8 mouse cellular contexts compared by ENCODE assay signal in genomic region chr16:11455545-11456140, GRCm38 (mm10).
DNase-seq lines count a peak whose midpoint lies in the region; ATAC-seq lines count a peak whose summit lies in the region.

No protein-coding gene starts in this region.

- 0 out of 2 replicates have a peak, but pooled peaks cover 3% of the 10 kb centered on the region for H3K9me3 ChIP-seq in heart, embryonic 10.5 days
- H3K9me3 ChIP-seq in forebrain, embryonic 11.5 days (ENCODE audit: control insufficient read depth, low read length): no peaks in the 10 kb centered on the region

- H3K36me3 ChIP-seq in heart, embryonic 10.5 days: peaks cover 23% of the 10 kb centered on the region
- H3K36me3 ChIP-seq in forebrain, embryonic 11.5 days (ENCODE audit: control insufficient read depth, insufficient read depth, low read length): no peaks in the 10 kb centered on the region

- no peak for ATAC-seq in forebrain, embryonic 11.5 days (replicated peaks; ENCODE audit: low FRiP score)

- H3K4me1 ChIP-seq in heart, embryonic 10.5 days: peaks cover 5% of the 10 kb centered on the region
- H3K4me1 ChIP-seq in forebrain, embryonic 11.5 days (replicated peaks; ENCODE audit: control insufficient read depth, insufficient read depth, low read length): no peaks in the 10 kb centered on the region

- H3K27ac ChIP-seq in heart, embryonic 10.5 days: 0 out of 2 replicates have a peak overlapping the region, but pooled peaks have one; percentile 36
- H3K27ac ChIP-seq in forebrain, embryonic 11.5 days (ENCODE audit: low read depth, low read length): no peak overlapping the region

- H3K27me3 ChIP-seq in heart, embryonic 10.5 days (ENCODE audit: insufficient read depth, poor library complexity, severe bottlenecking): no peaks in the 10 kb centered on the region
- no peaks in the 10 kb centered on the region for H3K27me3 ChIP-seq in forebrain, embryonic 11.5 days (ENCODE audit: control insufficient read depth, insufficient read depth, low read length)

- no peak for DNase-seq in heart, embryonic 10.5 days (ENCODE audit: low spot score)
- no peak for DNase-seq in heart, adult 8-10 months (ENCODE audit: low spot score)
- DNase-seq in 3T3-L1 (ENCODE audit: low read depth, low spot score): peak; percentile 90
- peak; percentile 40 for DNase-seq in MN1 (ENCODE audit: low spot score)
- peak; percentile 70 for DNase-seq in induced T-regulatory cell, adult 2 months (ENCODE audit: low read depth)
- DNase-seq in forebrain, embryonic 11.5 days (ENCODE audit: low spot score): no peak
- DNase-seq in retina, embryonic 14.5 days (ENCODE audit: low spot score): no peak
- DNase-seq in cerebellum, adult 9-10 months: no peak

- no peak overlapping the region for H3K9ac ChIP-seq in forebrain, embryonic 11.5 days (ENCODE audit: low read length)

- no peak overlapping the region for H3K4me3 ChIP-seq in heart, embryonic 10.5 days
- no peak overlapping the region for H3K4me3 ChIP-seq in forebrain, embryonic 11.5 days (ENCODE audit: low read depth, low read length)

- H3K4me2 ChIP-seq in forebrain, embryonic 11.5 days (ENCODE audit: low read depth, low read length, severe bottlenecking): no peak overlapping the region

- 74% methylated on average over 5 of the region's 5 CpGs for WGBS in heart, embryonic 10.5 days
- WGBS in forebrain, embryonic 11.5 days: 85% methylated on average over 5 of the region's 5 CpGs

Comparison
In these comparisons a context has a peak if more than half of its experiments do, and no peak if none do; other contexts are left out.
1. DNase-seq: peak in 3T3-L1 (single experiment), MN1 (single experiment) and induced T-regulatory cell, adult 2 months (single experiment); none in heart, embryonic 10.5 days (single experiment), heart, adult 8-10 months (single experiment), forebrain, embryonic 11.5 days (single experiment), retina, embryonic 14.5 days (single experiment) and cerebellum, adult 9-10 months (single experiment).